Mouse (Mus musculus): Measurements from ENCODE around the gene Plppr4. TPM values are rescaled to one million over a fixed set of nuclear protein-coding genes. Genes with fewer than 3 reads are reported as not detected.

The Plppr4 gene
- polyA plus RNA-seq, 1 experiment from 2014 or later = 30.3 TPM

Small RNAs within 50 kb of the gene (microRNA-seq; reads per million reads assigned to microRNA genes)
- gene Gm22408 = not detected

Other genes with a start within 250 kb of the Plppr4 start
- gene Plppr5, start 214.0 kb upstream of the Plppr4 start, polyA plus RNA-seq (2015; fragmentation: Nextera tagmentation; extraction: Ambion mirVana) = 6.9 and 7.2 TPM in 2 replicates

Data from hindbrain, embryonic 15.5 days (tissue).